Mouse (Mus musculus) embryo, embryonic 11.5 days (tissue): ENCODE data around the gene Adal.

Source experiments
- DNase-seq: peaks from one replicate; pipeline ENCODE4 v3.0.0-alpha.2; 2012; ENCODE audit warnings: low read depth, low spot score

Adal gene

DNA sequence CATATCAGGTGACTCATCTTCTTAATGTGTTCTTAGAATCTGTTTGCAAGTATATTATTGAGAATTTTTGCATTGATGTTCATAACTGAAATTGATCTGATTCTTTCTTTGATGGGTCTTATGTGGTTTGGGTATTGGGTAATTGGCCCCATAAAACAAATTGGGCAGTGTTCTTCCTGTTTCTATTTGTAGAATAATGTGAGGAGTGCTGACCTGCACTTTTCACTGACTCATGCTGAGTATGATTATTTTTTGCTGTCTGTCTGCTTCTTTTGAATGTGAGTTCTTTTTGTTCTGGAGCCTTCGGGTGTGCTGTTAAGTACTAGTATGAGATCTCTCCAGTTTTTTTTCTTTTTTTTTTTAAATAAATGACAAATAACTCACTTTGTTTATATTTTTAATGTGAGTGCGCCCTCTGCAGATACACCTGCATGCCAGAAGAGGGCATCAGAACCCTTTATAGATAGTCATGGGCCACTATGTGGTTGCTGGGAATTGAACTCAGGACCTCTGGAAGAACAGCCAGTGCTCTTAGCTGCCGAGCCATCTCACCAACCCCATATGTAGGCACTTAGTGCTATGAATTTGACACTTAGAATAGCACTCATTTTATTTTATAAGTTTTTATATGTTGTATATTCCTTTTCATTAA lies 38.7 kb downstream of the Adal start:
- DNase-seq: no peak

DNA sequence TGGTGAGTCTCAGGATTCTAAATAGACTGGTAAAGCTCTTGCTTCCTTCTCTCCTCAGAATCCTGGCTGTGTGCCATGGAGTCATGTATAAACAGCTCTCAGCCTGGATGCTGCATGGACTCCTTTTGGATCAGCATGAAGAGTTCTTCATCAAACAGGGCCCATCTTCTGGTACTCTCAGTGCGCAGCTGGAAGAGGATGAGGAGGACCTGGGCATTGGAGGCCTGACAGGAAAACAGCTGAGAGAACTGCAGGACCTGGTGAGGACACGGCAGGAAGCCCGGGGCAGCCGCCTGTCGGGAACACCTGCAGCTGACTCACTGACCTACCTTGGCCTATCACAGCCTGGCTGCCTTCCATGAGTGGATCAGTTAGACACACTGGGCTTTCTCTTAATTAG lies 43.2 kb downstream of the Adal start:
- no peak for DNase-seq

DNA sequence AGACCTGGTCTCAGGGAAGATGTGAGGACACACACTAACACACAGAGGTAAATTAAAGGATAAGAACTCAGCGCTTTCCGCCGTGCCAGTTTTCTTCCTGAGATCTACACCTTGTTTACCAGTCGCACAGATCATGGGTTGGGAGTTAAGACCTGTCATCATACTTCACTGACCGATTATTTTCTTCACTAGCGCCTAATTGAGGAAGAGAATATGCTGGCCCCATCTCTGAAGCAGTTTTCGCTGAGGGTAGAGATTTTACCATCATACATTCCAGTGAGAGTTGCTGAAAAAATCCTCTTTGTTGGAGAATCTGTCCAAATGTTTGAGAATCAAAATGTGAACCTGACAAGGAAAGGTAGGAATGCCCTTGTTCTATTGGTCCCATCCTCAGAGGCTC lies 43.9 kb downstream of the Adal start:
- DNase-seq: no peak

DNA sequence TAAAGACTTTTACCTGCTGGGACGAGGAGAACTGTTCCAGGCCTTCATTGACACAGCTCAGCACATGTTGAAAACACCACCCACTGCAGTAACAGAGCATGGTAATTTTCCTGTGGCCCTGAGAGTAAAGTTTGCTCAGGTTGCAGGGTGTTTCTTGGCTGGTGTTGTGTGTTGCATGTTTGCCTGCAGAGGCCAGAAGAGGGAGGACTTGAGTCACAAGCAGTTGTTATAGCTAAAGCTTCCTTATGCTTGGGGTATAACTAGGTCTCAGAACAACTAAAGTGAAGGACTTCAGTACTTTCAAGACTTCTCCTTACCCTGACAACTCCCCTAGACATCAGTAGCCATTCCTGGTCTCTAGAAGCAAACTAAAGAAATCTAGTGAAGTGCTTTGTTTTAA lies 48.3 kb downstream of the Adal start:
- DNase-seq: no peak

DNA sequence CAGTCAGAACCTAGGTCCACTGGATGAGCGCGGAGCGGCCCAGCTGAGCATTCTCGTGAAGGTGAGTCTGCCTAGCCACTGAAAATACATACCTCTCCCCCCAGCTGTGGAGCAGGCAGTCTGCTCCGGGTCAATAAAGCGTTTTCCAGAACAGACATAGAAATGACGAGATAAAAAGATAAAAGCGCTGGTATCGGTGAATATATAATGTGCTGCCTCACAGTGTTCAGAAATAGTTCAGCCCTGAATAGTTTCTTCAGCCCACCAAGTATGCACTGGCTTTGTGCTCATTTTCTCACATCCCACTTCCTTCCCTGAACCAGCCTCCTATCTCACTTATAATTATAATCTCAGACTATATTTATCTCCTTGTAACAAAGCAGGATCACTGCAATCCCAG lies 55.2 kb downstream of the Adal start:
- DNase-seq: no peak

DNA sequence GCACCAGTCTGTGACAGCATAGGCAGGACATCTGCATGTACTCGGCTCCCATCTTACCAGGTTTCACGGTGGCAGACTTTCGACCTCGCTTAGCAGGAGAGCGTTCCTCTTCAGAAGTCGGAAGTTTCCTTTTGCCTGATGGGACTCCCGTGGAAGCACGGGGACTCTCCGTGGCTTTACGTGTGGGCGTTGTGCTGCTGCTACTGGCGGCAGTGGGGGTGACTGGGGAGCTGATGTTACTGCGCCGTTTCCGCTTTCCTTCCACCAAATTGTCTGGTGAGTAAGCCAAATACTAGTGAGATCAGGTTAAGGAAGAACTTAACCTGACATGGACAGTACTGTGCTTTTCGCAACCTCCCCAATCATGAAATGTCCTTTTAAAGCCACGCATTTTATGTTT lies 64.0 kb downstream of the Adal start:
- no peak for DNase-seq
